Mouse (Mus musculus) erythroblast, embryonic 14.5 days (primary cell): ENCODE results near the gene Rnase11.

Experiments
- GATA1 ChIP-seq: IDR thresholded peaks from 2 replicates; pipeline ENCODE4 v1.6.1; 2012; ENCODE audit warnings: low read length, inconsistent platforms, mixed read lengths
- TAL1 ChIP-seq: IDR thresholded peaks from 3 replicates; pipeline ENCODE4 v1.6.1; 2012; ENCODE audit warnings: low read length, inconsistent platforms, mixed read lengths

DNA sequence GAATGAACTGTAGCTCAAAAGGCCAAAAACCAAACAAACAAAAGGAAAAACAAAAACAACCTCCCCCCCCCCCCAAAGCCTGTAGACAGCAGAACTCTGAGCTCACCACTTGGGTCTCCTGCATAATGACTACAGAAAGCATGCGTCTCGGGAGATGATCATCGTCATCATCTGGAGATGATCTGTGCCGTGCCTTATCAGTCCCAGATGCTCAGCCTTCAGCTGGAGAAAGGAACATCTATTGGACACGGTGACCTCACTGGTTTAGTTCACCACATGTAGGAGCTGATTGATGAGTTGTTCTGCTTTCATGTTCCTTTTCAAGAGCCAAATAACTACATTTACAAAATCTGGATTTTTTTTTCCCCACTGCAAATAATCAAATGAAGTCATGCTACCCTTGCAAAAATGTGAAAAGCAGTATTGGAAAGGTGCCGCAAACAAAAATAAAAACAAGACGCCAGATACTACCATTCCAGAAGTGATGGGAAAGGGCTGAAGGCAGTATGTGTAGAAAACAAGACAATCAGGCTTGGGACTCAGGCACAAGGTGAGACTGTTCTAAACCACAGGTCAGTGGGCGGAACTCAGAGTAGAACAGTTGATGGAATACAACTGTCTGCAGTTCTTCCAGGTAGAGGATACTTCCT is 42.7 kb downstream of the Rnase11 start, which contains the start of gene Rnase10:
- TF ChIP-seq TAL1, result no peak
- TF ChIP-seq GATA1, result no peak
